Mouse (Mus musculus) C2C12 (cell line): Measurements from ENCODE around the gene Midn. TPM values are rescaled to one million over a fixed set of nuclear protein-coding genes. Genes with fewer than 3 reads are reported as not detected.

Experiments
- H3K27me3 ChIP-seq: one replicate; pipeline ENCODE4 v1.6.1; 2011; ENCODE audit not compliant: control insufficient read depth, insufficient read depth, insufficient read length
- H3K36me3 ChIP-seq: one replicate; pipeline ENCODE4 v1.6.1; 2011; ENCODE audit not compliant: control insufficient read depth, insufficient read depth
- H3K4me3 ChIP-seq: one replicate; pipeline ENCODE4 v1.5.1; 2011; ENCODE audit warnings: mild to moderate bottlenecking, control low read depth; ENCODE audit not compliant: poor library complexity, insufficient read depth, severe bottlenecking
- H3K79me2 ChIP-seq: one replicate; pipeline ENCODE4 v1.6.1; 2011; ENCODE audit not compliant: control insufficient read depth, insufficient read depth
- H3K79me3 ChIP-seq: one replicate; pipeline ENCODE4 v1.6.1; 2011; ENCODE audit warnings: low read depth, control low read depth
- H3ac ChIP-seq: one replicate; pipeline ENCODE3; 2011; ENCODE audit warnings: low read depth; ENCODE audit not compliant: control insufficient read depth, insufficient read length
- CEBPB ChIP-seq: IDR thresholded peaks from one replicate; pipeline ENCODE4 v1.6.1; 2011; ENCODE audit warnings: low read depth, mild to moderate bottlenecking, control low read depth, moderate library complexity
- CTCF ChIP-seq: IDR thresholded peaks from one replicate; pipeline ENCODE4 v1.5.1; 2011; ENCODE audit not compliant: control insufficient read depth, insufficient read depth, insufficient read length
- FOSL1 ChIP-seq: IDR thresholded peaks from one replicate; pipeline ENCODE4 v1.8.0; 2011; ENCODE audit warnings: mild to moderate bottlenecking, low read length; ENCODE audit not compliant: poor library complexity, insufficient read depth, severe bottlenecking
- MAX ChIP-seq: IDR thresholded peaks from one replicate; pipeline ENCODE4 v1.6.1; 2011; ENCODE audit warnings: mild to moderate bottlenecking, control low read depth
- MYOD1 ChIP-seq: IDR thresholded peaks from one replicate; pipeline ENCODE4 v1.6.1; 2011; ENCODE audit warnings: low read depth; ENCODE audit not compliant: control insufficient read depth, insufficient read length
- MYOG ChIP-seq: IDR thresholded peaks from one replicate; pipeline ENCODE4 v1.6.1; 2011; ENCODE audit not compliant: control insufficient read depth, insufficient read length; ENCODE audit errors: extremely low read depth
- USF1 ChIP-seq: IDR thresholded peaks from one replicate; pipeline ENCODE4 v1.6.1; 2011; ENCODE audit warnings: low read depth, mild to moderate bottlenecking, control low read depth, moderate library complexity
- polyA plus RNA-seq: library from polyadenylated mRNA; unstranded; fragments of >200 nt; fragmentation: generic; extraction: Trizol; gene quantifications from one replicate; pipeline ENCODE4 v1.2.1, GENCODE M21; 2012; ENCODE audit warnings: missing spikeins

Midn gene
- polyA plus RNA-seq, 1 experiment, result 77.5 TPM

DNA sequence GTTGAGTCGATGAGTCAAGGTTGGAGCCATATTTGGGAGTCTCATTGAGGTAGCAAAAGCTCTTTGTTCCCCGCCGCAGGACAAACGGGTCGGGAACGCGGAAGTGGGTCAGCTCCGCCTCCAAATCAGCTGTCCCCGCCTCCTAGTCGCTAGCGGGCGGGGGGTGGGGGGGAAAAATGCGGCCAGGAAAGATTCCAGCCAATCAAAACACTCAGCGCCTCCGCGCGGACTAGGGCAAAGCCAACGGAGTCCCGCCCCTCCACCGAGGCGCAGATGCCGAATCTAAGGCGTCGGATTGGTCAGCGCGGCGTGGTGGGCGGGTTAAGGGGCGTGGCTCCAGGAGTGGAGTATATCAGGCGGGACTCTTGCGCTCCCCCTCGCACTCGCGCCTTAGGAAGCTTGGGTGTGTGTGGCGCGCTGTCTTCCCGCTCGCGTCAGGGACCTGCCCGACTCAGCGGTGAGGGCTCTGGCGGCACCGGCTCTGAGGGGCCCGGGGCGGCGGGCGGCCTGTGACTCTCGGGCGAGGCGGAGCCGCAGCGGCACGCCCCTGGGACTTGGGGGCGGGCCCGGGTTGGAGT lies 19.5 kb downstream of the Midn start:
- Histone ChIP-seq H3K36me3 (peaks cover 31% of the 10 kb centered on the region), H3K27me3 (no peaks in the 10 kb centered on the region), H3K4me3 (peak overlapping the region; percentile 72), H3K79me2 (peaks cover 25% of the 10 kb centered on the region), H3ac (peak overlapping the region; percentile 50), H3K79me3 (peaks cover 13% of the 10 kb centered on the region)
- TF ChIP-seq USF1 (peak; percentile 3), MYOG (no peak), CEBPB (no peak), CTCF (no peak), MAX (peak; percentile 44), FOSL1 (no peak), MYOD1 (no peak)

DNA sequence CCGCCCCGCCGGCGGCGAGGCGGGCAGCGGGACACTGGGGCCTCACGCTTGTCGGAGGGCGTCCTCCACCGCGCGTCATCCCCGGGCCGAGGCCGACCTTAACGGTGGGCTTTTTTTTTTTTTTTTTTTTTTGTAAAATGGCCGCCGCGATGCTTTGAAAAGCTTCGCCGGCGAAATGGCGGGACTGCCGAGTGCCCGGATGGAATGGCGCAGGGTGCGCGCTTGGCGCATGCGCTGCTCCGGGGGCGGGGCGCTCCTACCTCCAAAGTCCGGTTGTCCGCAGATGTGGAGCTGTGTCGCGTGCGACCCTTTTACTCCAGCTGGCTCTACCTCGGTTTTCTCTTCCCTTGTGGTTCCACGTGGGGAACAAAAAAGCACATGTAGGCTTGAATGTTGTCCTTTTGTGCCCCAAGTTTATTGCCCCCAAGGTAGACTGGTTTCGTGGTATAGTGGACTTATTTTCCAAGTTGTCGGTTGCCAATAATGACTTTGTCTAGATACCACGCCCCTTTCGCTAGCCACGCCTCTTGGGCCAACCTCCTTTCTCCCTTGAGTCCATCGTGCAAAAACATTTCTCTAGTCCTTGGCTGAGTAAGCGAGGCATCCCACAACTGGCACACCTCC lies 20.1 kb downstream of the Midn start:
- peak overlapping the region; percentile 72 for H3K4me3 ChIP-seq
- peaks cover 13% of the 10 kb centered on the region for H3K79me3 ChIP-seq
- no peaks in the 10 kb centered on the region for H3K27me3 ChIP-seq
- peaks cover 25% of the 10 kb centered on the region for H3K79me2 ChIP-seq
- TF ChIP-seq USF1 (no peak), CTCF (no peak), MAX (peak; percentile 80)
- peak overlapping the region; percentile 50 for H3ac ChIP-seq
- H3K36me3 ChIP-seq, result peaks cover 31% of the 10 kb centered on the region

DNA sequence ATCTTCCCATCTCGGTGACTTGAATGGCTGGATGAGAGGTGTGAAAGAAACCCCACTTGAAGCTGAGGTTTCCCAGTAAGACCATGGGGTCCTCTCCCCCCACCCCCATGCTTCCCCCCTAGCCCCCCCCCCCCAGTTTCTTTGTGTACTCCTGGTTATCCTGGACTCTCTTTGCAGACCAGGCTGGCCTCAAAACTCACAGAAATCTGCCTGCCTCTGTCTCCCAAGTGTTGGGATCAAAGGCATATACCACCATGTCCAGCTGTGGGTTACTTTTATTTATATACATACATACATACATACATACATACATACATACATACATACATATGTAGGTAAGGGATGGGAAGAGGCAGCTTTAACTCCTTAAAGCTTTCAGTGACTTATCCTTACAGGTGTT lies 21.0 kb downstream of the Midn start:
- H3K4me3 ChIP-seq, result no peak overlapping the region
- H3K27me3 ChIP-seq, result no peaks in the 10 kb centered on the region

DNA sequence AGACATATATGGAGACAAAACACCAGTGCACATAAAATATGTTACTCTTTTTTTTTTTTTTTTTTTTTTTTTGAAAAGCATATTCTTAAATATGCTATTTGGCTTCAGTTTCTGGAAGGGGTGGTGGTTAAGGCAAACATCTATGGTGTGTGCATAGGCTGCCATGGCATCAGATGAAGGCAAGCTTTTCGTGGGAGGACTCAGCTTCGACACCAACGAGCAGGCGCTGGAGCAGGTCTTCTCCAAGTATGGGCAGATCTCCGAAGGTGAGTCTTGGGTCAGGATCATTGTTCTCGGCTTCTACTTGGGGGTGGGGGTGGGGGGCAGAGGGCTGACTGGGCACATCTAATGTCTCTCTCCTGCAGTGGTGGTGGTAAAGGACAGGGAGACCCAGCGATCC lies 21.6 kb downstream of the Midn start:
- TF ChIP-seq CTCF (no peak), MAX (no peak), CEBPB (no peak), USF1 (no peak), FOSL1 (no peak), MYOD1 (no peak), MYOG (no peak)
- Histone ChIP-seq H3K4me3 (no peak overlapping the region), H3ac (no peak overlapping the region)

More for the DNA sequence above, 21.0 kb downstream of the Midn start:
- H3K79me3 ChIP-seq, result peaks cover 13% of the 10 kb centered on the region
- H3ac ChIP-seq, result no peak overlapping the region
- H3K79me2 ChIP-seq, result peaks cover 25% of the 10 kb centered on the region
- H3K36me3 ChIP-seq, result peaks cover 31% of the 10 kb centered on the region
- TF ChIP-seq USF1 (no peak), MYOD1 (no peak), MAX (no peak), MYOG (no peak), CEBPB (no peak), CTCF (no peak), FOSL1 (no peak)

DNA sequence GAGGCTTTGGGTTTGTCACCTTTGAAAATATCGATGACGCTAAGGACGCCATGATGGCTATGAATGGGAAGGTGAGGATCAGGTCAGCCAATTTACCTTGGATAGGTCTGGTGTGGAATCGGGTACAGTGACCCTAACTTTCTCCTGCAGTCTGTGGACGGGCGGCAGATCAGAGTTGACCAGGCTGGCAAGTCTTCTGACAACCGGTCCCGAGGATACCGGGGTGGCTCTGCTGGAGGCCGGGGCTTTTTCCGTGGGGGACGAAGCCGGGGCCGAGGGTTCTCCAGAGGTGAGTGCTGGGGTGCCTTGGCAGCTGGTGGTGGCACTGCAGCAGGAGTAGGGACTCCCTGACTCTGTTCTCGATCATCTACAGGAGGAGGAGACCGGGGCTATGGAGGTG lies 22.0 kb downstream of the Midn start:
- H3ac ChIP-seq, result no peak overlapping the region
- H3K27me3 ChIP-seq, result no peaks in the 10 kb centered on the region
- no peak for TF ChIP-seq CEBPB
- no peak for TF ChIP-seq CTCF
- no peak for TF ChIP-seq MAX
- no peak for TF ChIP-seq MYOG
- no peak for TF ChIP-seq FOSL1
- TF ChIP-seq USF1, result no peak
- TF ChIP-seq MYOD1, result no peak
- H3K36me3 ChIP-seq, result peaks cover 31% of the 10 kb centered on the region
- peaks cover 25% of the 10 kb centered on the region for H3K79me2 ChIP-seq
- no peak overlapping the region for H3K4me3 ChIP-seq
- peaks cover 13% of the 10 kb centered on the region for H3K79me3 ChIP-seq

More for the DNA sequence above, 21.6 kb downstream of the Midn start:
- peaks cover 13% of the 10 kb centered on the region for H3K79me3 ChIP-seq
- no peaks in the 10 kb centered on the region for H3K27me3 ChIP-seq
- H3K36me3 ChIP-seq, result peaks cover 31% of the 10 kb centered on the region
- peaks cover 25% of the 10 kb centered on the region for H3K79me2 ChIP-seq

DNA sequence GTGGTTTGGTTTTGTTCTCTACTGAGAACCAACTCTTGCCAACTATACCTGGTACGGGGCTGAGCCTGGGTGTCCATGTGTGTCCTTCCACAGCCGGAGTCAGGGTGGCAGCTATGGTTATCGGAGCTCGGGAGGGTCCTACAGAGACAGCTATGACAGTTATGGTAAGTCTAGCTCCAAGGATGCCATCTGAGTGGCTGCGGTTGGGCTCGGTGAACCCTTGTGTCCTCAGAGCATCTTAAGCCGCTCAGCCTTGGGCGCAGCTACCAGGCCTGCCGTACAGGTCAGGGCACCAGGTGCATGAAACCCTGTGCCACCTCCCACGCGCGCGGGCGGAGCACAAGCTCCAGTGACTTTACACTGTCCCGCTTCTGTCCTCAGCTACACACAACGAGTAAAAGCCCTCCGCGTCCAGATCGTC lies 22.5 kb downstream of the Midn start:
- Histone ChIP-seq H3K79me3 (peaks cover 13% of the 10 kb centered on the region), H3K27me3 (no peaks in the 10 kb centered on the region), H3ac (no peak overlapping the region), H3K36me3 (peaks cover 31% of the 10 kb centered on the region), H3K79me2 (peaks cover 25% of the 10 kb centered on the region), H3K4me3 (no peak overlapping the region)
- TF ChIP-seq MYOG (no peak), FOSL1 (no peak), CEBPB (no peak), MYOD1 (no peak), MAX (no peak), CTCF (no peak), USF1 (no peak)
